Mouse (Mus musculus): ENCODE measurements around the gene Vamp2.

Gene Vamp2

DNA sequence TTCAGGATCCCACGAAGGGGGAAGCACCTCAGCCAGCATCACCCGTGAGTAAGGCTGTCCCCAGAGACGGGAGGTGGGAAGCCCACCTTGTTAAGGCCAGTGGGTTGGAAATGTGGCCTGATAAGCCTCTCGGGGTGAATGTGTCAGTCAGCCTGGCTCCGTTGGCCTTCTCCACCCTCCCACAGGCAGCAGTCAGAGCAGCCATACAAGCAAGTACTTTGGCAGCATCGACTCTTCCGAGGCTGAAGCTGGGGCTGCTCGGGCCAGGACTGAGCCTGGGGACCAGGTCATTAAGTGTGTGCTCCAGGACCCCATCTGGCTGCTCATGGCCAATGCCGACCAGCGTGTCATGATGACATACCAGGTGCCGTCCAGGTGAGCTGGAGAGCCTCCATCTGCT, 19.4 kb downstream of the Vamp2 start:
- POLR2A ChIA-PET, result interaction anchor here in 3 of 4 experiments (0.6 to 19.2 kb wide), 13 partner anchors 8 to 185 kb away, joined by 3 to 269 read pairs (median 11); partner anchors contain the start of genes Per1 (in 2 of the 3), Tmem107 (in 2 of the 3), Borcs6 (in 1 of the 3) and Vamp2 (in 1 of the 3)
- CTCF ChIA-PET, result interaction anchor here in 1 of 4 experiments (3.5 kb wide), 1 partner anchor 8 kb away, joined by 15 read pairs; no protein-coding TSS in a partner anchor

DNA sequence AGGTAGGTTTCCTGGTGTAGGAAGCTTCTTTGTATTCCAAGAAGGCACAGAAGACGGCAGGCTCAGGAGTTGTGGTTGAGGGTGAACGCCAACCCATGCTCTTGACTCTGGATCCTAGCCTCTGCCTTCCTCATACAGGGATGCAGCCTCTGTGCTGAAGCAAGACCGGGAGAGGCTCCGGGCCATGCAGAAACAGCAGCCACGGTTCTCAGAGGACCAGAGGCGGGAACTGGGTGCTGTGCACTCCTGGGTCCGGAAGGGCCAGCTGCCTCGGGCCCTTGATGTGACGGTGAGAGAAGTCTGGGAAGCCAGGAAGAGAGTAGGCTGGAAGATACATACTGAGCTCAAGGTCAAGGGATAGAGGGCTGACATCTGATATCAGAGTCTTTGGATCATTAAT, 19.9 kb downstream of the Vamp2 start:
- ChIA-PET POLR2A (interaction anchor here in 3 of 4 experiments (0.6 to 19.2 kb wide), 17 partner anchors 8 to 146 kb away, joined by 3 to 269 read pairs (median 16); partner anchors contain the start of genes Per1 (in 3 of the 3), Tmem107 (in 2 of the 3), 9130213A22Rik (in 1 of the 3) and Borcs6 (in 1 of the 3)), CTCF (interaction anchor here in 1 of 4 experiments (1.6 to 3.5 kb wide), 3 partner anchors 9 to 26 kb away, joined by 3 to 15 read pairs (median 7); partner anchors contain the start of gene Per1)

GRCm38 (mm10) chr11:69109032-69109900, 21.0 kb downstream of the Vamp2 start:
- CTCF ChIA-PET, result interaction anchor here in 3 of 4 experiments (0.6 to 3.5 kb wide), 8 partner anchors 9 to 563 kb away, joined by 3 to 15 read pairs (median 4); partner anchors contain the start of gene Per1 (in 1 of the 3)
- POLR2A ChIA-PET, result interaction anchor here (0.5 to 19.2 kb wide), 28 partner anchors 9 to 345 kb away, joined by 3 to 269 read pairs (median 8); partner anchors contain the start of genes Per1 (in 3 of the 4), 9130213A22Rik (in 2 of the 4), Hes7 (in 2 of the 4) and Tmem107 (in 2 of the 4)

DNA sequence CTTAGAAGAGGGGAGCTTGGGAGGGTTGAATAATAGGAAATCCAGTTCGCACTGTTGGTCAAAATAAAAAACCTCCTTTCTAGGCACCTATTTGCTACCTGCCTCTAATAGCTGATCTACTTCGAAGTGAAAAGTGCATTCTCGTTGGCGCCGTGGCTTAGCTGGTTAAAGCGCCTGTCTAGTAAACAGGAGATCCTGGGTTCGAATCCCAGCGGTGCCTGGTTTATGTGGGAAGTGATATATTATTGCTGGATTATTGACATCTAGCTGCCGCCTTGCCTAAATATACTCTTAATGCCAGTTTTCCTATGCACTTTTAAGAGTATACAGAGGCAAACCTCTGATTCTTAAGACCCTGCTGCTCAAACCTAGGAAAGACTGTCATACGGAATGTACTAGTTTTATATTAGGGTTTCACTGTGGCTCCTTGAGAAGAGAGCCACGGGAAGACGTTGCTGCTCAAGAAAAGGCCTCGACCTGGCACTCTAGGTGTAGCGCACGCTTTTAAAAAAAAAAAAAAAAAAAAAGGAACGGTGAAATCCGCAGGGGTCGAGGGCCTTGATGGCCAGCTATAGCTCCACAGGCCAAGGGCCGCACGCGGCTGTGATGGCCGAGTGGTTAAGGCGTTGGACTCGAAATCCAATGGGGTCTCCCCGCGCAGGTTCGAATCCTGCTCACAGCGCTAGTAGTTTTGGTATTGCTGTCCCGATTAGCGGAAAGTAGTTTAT, 22.2 kb downstream of the Vamp2 start:
- POLR2A ChIA-PET, result interaction anchor here (0.6 to 19.2 kb wide), 36 partner anchors 8 to 1353 kb away, joined by 3 to 269 read pairs (median 6); partner anchors contain the start of genes Per1 (in 4 of the 4), 9130213A22Rik (in 3 of the 4), Hes7 (in 2 of the 4) and Tmem107 (in 2 of the 4)
- CTCF ChIA-PET, result interaction anchor here in 3 of 4 experiments (0.6 to 3.5 kb wide), 8 partner anchors 11 to 281 kb away, joined by 3 to 15 read pairs (median 4); no protein-coding TSS in a partner anchor

- ChIA-PET POLR2A (interaction anchor here (0.6 to 19.2 kb wide), 30 partner anchors 10 to 1352 kb away, joined by 3 to 269 read pairs (median 8); partner anchors contain the start of genes Per1 (in 4 of the 4), 9130213A22Rik (in 2 of the 4), Hes7 (in 2 of the 4) and Tmem107 (in 2 of the 4)), CTCF (interaction anchor here (0.5 to 1.8 kb wide), 5 partner anchors 10 to 280 kb away, joined by 3 to 5 read pairs (median 3); partner anchors contain the start of gene 9130213A22Rik (in 1 of the 4))
These were observed 22.9 kb downstream of the Vamp2 start for GRCm38 (mm10) chr11:69111051-69111810.

DNA sequence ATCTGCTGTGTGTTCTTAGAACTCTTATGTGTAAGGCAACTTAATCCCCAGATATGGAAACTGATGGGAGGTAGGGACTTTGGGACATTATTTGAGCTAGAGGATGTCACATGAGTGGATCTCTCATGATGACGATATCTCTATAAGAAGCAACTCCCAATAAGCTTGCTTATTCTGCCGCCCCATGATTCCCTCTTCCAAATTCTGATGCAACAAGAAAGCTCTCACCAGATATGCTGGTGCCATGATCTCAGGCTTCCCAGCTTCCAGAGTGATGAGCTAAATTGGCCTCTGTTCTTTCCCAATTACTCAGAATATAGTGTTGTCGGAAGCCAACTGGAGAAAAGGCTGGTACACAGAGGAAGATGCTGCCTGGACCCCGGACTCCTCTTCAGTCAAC, 23.6 kb downstream of the Vamp2 start:
- ChIA-PET POLR2A (interaction anchor here (0.9 to 19.2 kb wide), 22 partner anchors 9 to 213 kb away, joined by 3 to 269 read pairs (median 7); partner anchors contain the start of genes 9130213A22Rik (in 2 of the 4), Hes7 (in 2 of the 4), Per1 (in 2 of the 4) and Tmem107 (in 2 of the 4)), CTCF (interaction anchor here (0.5 to 1.8 kb wide), 5 partner anchors 11 to 207 kb away, joined by 3 to 7 read pairs (median 3); partner anchors contain the start of gene 9130213A22Rik (in 1 of the 4))

- CTCF ChIA-PET, result interaction anchor here in 2 of 4 experiments (0.6 to 1.0 kb wide), 3 partner anchors 8 to 78 kb away, joined by 3 read pairs; partner anchors contain the start of gene 9130213A22Rik (in 1 of the 2)
- POLR2A ChIA-PET, result interaction anchor here (0.6 to 19.2 kb wide), 12 partner anchors 14 to 109 kb away, joined by 3 to 269 read pairs (median 6); partner anchors contain the start of genes Tmem107 (in 2 of the 4), Per1 (in 1 of the 4) and Vamp2 (in 1 of the 4)
These were observed 25.7 kb downstream of the Vamp2 start for GRCm38 (mm10) chr11:69114018-69114417.

GRCm38 (mm10) chr11:69114621-69115020, 26.3 kb downstream of the Vamp2 start:
- POLR2A ChIA-PET, result interaction anchor here (0.6 to 19.2 kb wide), 11 partner anchors 14 to 109 kb away, joined by 3 to 269 read pairs (median 5); partner anchors contain the start of genes Per1 (in 1 of the 4), Tmem107 (in 1 of the 4) and Vamp2 (in 1 of the 4)
- CTCF ChIA-PET, result interaction anchor here in 1 of 4 experiments (0.6 to 0.7 kb wide), 2 partner anchors 34 to 79 kb away, joined by 3 read pairs; no protein-coding TSS in a partner anchor

GRCm38 (mm10) chr11:69116843-69117242, 28.6 kb downstream of the Vamp2 start:
- POLR2A ChIA-PET, result interaction anchor here in 2 of 4 experiments (0.7 to 19.2 kb wide), 5 partner anchors 24 to 76 kb away, joined by 3 to 269 read pairs (median 6); partner anchors contain the start of genes Per1 (in 1 of the 2), Tmem107 (in 1 of the 2) and Vamp2 (in 1 of the 2)
- CTCF ChIA-PET, result interaction anchor here in 1 of 4 experiments (0.7 kb wide), 1 partner anchor 155 kb away, joined by 3 read pairs; no protein-coding TSS in a partner anchor

- ChIA-PET CTCF (interaction anchor here in 2 of 4 experiments (0.6 to 1.0 kb wide), 4 partner anchors 9 to 760 kb away, joined by 3 to 5 read pairs (median 4); no protein-coding TSS in a partner anchor), POLR2A (interaction anchor here (0.5 to 19.2 kb wide), 26 partner anchors 9 to 374 kb away, joined by 3 to 269 read pairs (median 5); partner anchors contain the start of genes Per1 (in 2 of the 4), Borcs6 (in 1 of the 4) and Vamp2 (in 1 of the 4))
These were observed 29.7 kb downstream of the Vamp2 start for GRCm38 (mm10) chr11:69117737-69118695.

- ChIA-PET CTCF (interaction anchor here (0.6 to 1.0 kb wide), 6 partner anchors 9 to 865 kb away, joined by 3 to 5 read pairs (median 3); no protein-coding TSS in a partner anchor), POLR2A (interaction anchor here (0.6 to 19.2 kb wide), 24 partner anchors 10 to 584 kb away, joined by 3 to 269 read pairs (median 4); partner anchors contain the start of genes Per1 (in 2 of the 4), Borcs6 (in 1 of the 4) and Vamp2 (in 1 of the 4))
These were observed 30.5 kb downstream of the Vamp2 start for GRCm38 (mm10) chr11:69118765-69119164.

- ChIA-PET POLR2A (interaction anchor here (0.5 to 19.2 kb wide), 19 partner anchors 9 to 461 kb away, joined by 3 to 269 read pairs (median 11); partner anchors contain the start of genes Borcs6 (in 1 of the 4), Per1 (in 1 of the 4), Trp53 (in 1 of the 4) and Vamp2 (in 1 of the 4)), CTCF (interaction anchor here in 2 of 4 experiments (0.9 to 1.9 kb wide), 2 partner anchors 25 to 53 kb away, joined by 3 to 4 read pairs; partner anchors contain the start of gene Per1 (in 1 of the 2))
These were observed 31.3 kb downstream of the Vamp2 start for GRCm38 (mm10) chr11:69119446-69120155.

- POLR2A ChIA-PET, result interaction anchor here in 3 of 4 experiments (0.6 to 19.2 kb wide), 22 partner anchors 9 to 221 kb away, joined by 3 to 269 read pairs (median 8); partner anchors contain the start of genes Borcs6 (in 2 of the 3), Per1 (in 2 of the 3) and Vamp2 (in 1 of the 3)
- CTCF ChIA-PET, result interaction anchor here in 3 of 4 experiments (0.6 to 1.9 kb wide), 4 partner anchors 9 to 77 kb away, joined by 3 to 4 read pairs (median 4); partner anchors contain the start of gene Per1 (in 1 of the 3)
These were observed 32.1 kb downstream of the Vamp2 start, which contains the start of gene Hes7 for GRCm38 (mm10) chr11:69120221-69121000. Gene Hes7 (plus strand): TSS chr11:69120404.

All from embryonic stem cell, embryonic (primary cell).